Mouse (Mus musculus) monocyte, adult 5-6 weeks (primary cell): ENCODE results near the gene Ubn2. TPM values are rescaled to one million over a fixed set of nuclear protein-coding genes. Genes with fewer than 3 reads are reported as not detected.
A peak's percentile ranks its signal among the peaks of the same experiment; 100 is the strongest.
"Not testable (repeated sequence)": the region's sequence is repeated elsewhere in the genome, so short reads cannot be mapped to it uniquely, and the experiment has no call there.

Experiments used
- ATAC-seq: fragments of 153-309, 156-312 bp; replicated peaks from 2 replicates; pipeline ENCODE4 v1.8.0; 2017; ENCODE audit warnings: mild to moderate bottlenecking; ENCODE audit not compliant: low TSS enrichment, insufficient number of reproducible peaks, severe bottlenecking, poor library complexity, low FRiP score
- total RNA-seq: library from RNA; stranded (forward); fragments of 200-1000, 200-491, 200-594 nt; gene quantifications from 3 replicates; pipeline ENCODE4 v1.2.3, GENCODE M21; 2017

Ubn2 gene
- total RNA-seq, 1 experiment from 2014 or later = 16.8 TPM

GRCm38 (mm10) chr6:38532500-38533420 lies 99.0 kb downstream of the Ubn2 start:
- 0 out of 2 replicates have a peak, but pooled peaks have one; percentile 1 for ATAC-seq

- ATAC-seq = peak; percentile 88
Observed at GRCm38 (mm10) chr6:38533428-38534405, 100.0 kb downstream of the Ubn2 start, which contains the start of gene Fmc1. Gene Fmc1 (plus strand): TSS chr6:38533502.

- ATAC-seq = peak; percentile 57
Observed at GRCm38 (mm10) chr6:38534640-38535365, 101.1 kb downstream of the Ubn2 start.

GRCm38 (mm10) chr6:38535366-38535690 lies 101.6 kb downstream of the Ubn2 start:
- ATAC-seq = no peak

GRCm38 (mm10) chr6:38535788-38536187 lies 102.0 kb downstream of the Ubn2 start:
- ATAC-seq = no peak

- not testable (repeated sequence) for ATAC-seq
Observed at GRCm38 (mm10) chr6:38544141-38544540, 110.4 kb downstream of the Ubn2 start.

- ATAC-seq = not testable (repeated sequence)
Observed at GRCm38 (mm10) chr6:38547005-38547404, 113.3 kb downstream of the Ubn2 start.

GRCm38 (mm10) chr6:38547707-38548106 lies 114.0 kb downstream of the Ubn2 start:
- ATAC-seq = no peak

- ATAC-seq = not testable (repeated sequence)
Observed at GRCm38 (mm10) chr6:38548595-38548994, 114.8 kb downstream of the Ubn2 start.

- ATAC-seq = not testable (repeated sequence)
Observed at GRCm38 (mm10) chr6:38549840-38550239, 116.1 kb downstream of the Ubn2 start.

GRCm38 (mm10) chr6:38550250-38551061 lies 116.7 kb downstream of the Ubn2 start:
- ATAC-seq = peak; percentile 57

- ATAC-seq = peak; percentile 86
Observed at GRCm38 (mm10) chr6:38551062-38551988, 117.6 kb downstream of the Ubn2 start, which contains the start of gene Luc7l2. Gene Luc7l2 (plus strand): TSS chr6:38551334.

- peak; percentile 85 for ATAC-seq
Observed at GRCm38 (mm10) chr6:38551989-38552635, 118.4 kb downstream of the Ubn2 start.

GRCm38 (mm10) chr6:38552636-38553000 lies 118.9 kb downstream of the Ubn2 start:
- no peak for ATAC-seq
